Mouse (Mus musculus) hindbrain, embryonic 15.5 days (tissue): Measurements from ENCODE around the gene Ppil2. TPM values are rescaled to one million over a fixed set of nuclear protein-coding genes. Genes with fewer than 3 reads are reported as not detected.

Source experiments
- ATAC-seq: fragments of 200-750 bp; cut with Nextera tagmentation; 2 replicates; pipeline ENCODE4 v1.8.0; 2017; ENCODE audit warnings: low read depth, moderate number of reproducible peaks, moderate TSS enrichment; ENCODE audit not compliant: low FRiP score
- H3K27ac ChIP-seq: fragments of 300-500 bp; sonication (generic); replicated peaks from 2 replicates; pipeline ENCODE4 v1.5.1; 2015; ENCODE audit warnings: mild to moderate bottlenecking, inconsistent platforms
- H3K27me3 ChIP-seq: fragments of 300-500 bp; sonication (generic); 2 replicates; pipeline ENCODE4 v1.6.1; 2015; ENCODE audit warnings: control low read depth, inconsistent platforms
- H3K36me3 ChIP-seq: fragments of 300-500 bp; sonication (generic); 2 replicates; pipeline ENCODE4 v1.6.1; 2015; ENCODE audit warnings: control low read depth, inconsistent platforms
- H3K4me1 ChIP-seq: fragments of 300-500 bp; sonication (generic); replicated peaks from 2 replicates; pipeline ENCODE4 v1.6.1; 2015; ENCODE audit warnings: control low read depth, inconsistent platforms
- H3K4me2 ChIP-seq: fragments of 300-500 bp; sonication (generic); 2 replicates; pipeline ENCODE4 v1.6.1; 2015; ENCODE audit warnings: moderate library complexity, mild to moderate bottlenecking, inconsistent platforms
- H3K4me3 ChIP-seq: fragments of 300-500 bp; sonication (generic); 2 replicates; pipeline ENCODE4 v1.5.1; 2015; ENCODE audit warnings: mild to moderate bottlenecking, inconsistent platforms
- H3K9ac ChIP-seq: fragments of 300-500 bp; sonication (generic); 2 replicates; pipeline ENCODE4 v1.6.1; 2015; ENCODE audit warnings: inconsistent platforms
- H3K9me3 ChIP-seq: fragments of 300-500 bp; sonication (generic); 2 replicates; pipeline ENCODE4 v1.6.1; 2016; ENCODE audit warnings: control low read depth, inconsistent platforms
- WGBS: fragments of 180-500 bp; shearing (Covaris S2); methylation state at CpG from one replicate; pipeline ENCODE4 v1.1.7; 2015; 5-methylcytosine and 5-hydroxymethylcytosine counted together
- polyA plus RNA-seq: library from polyadenylated mRNA; unstranded; fragments of >200 nt; fragmentation: Nextera tagmentation; extraction: Ambion mirVana; gene quantifications from 2 replicates; pipeline ENCODE4 v1.2.1, GENCODE M21; 2015

Ppil2 gene
- polyA plus RNA-seq, result 142 and 148 TPM in 2 replicates

GRCm38 (mm10) chr16:17110771-17111743, at the start of gene Ppil2:
Ppil2 (minus strand) TSS chr16:17111257.
- Histone ChIP-seq H3K36me3 (peaks cover 20% of the 10 kb centered on the region), H3K4me2 (peak within 1 kb of the TSS; percentile 67), H3K9ac (peak within 1 kb of the TSS; percentile 65), H3K27me3 (no peaks in the 10 kb centered on the region), H3K4me3 (peak within 1 kb of the TSS; percentile 72), H3K4me1 (peaks cover 11% of the 10 kb centered on the region), H3K9me3 (no peaks in the 10 kb centered on the region), H3K27ac (peak within 1 kb of the TSS; percentile 69)
- ATAC-seq, result peak; percentile 93
- 9% methylated on average over 38 of the region's 38 CpGs for WGBS

- Histone ChIP-seq H3K27ac (no peak overlapping the region), H3K4me1 (no peaks in the 10 kb centered on the region), H3K9ac (no peak overlapping the region), H3K9me3 (no peaks in the 10 kb centered on the region), H3K4me2 (no peak overlapping the region), H3K36me3 (peaks cover 22% of the 10 kb centered on the region), H3K27me3 (no peaks in the 10 kb centered on the region), H3K4me3 (no peak overlapping the region)
- ATAC-seq, result no peak
- 96% methylated on average over 2 of the region's 2 CpGs for WGBS
Measured at GRCm38 (mm10) chr16:17154346-17154745, 43.3 kb upstream of the Ppil2 start.

DNA sequence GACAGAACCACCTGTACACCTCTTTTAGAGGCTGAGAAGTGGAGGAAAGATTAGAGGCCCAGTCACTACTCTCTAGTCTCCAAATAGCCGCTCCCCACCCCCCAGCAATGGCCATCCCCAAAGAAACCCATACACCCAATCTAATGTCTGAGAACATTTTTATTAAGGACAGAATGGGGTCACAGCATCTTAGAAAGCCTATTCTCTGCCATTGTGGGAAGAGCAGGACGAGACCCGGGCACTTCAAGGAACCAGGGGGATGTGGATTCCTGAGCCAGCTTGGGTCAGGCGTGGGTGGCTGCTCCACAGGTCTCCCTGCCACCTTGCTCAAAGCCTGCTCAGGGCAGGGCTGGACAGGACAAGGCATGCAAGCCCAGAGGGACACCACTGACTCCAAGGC, 40.8 kb upstream of the Ppil2 start:
- no peak overlapping the region for H3K9ac ChIP-seq
- no peak overlapping the region for H3K4me3 ChIP-seq
- WGBS, result 97% methylated on average over 4 of the region's 4 CpGs
- H3K4me1 ChIP-seq, result peaks cover 21% of the 10 kb centered on the region
- no peak overlapping the region for H3K27ac ChIP-seq
- H3K9me3 ChIP-seq, result no peaks in the 10 kb centered on the region
- H3K4me2 ChIP-seq, result no peak overlapping the region
- H3K36me3 ChIP-seq, result peaks cover 16% of the 10 kb centered on the region
- no peaks in the 10 kb centered on the region for H3K27me3 ChIP-seq
- no peak for ATAC-seq

DNA sequence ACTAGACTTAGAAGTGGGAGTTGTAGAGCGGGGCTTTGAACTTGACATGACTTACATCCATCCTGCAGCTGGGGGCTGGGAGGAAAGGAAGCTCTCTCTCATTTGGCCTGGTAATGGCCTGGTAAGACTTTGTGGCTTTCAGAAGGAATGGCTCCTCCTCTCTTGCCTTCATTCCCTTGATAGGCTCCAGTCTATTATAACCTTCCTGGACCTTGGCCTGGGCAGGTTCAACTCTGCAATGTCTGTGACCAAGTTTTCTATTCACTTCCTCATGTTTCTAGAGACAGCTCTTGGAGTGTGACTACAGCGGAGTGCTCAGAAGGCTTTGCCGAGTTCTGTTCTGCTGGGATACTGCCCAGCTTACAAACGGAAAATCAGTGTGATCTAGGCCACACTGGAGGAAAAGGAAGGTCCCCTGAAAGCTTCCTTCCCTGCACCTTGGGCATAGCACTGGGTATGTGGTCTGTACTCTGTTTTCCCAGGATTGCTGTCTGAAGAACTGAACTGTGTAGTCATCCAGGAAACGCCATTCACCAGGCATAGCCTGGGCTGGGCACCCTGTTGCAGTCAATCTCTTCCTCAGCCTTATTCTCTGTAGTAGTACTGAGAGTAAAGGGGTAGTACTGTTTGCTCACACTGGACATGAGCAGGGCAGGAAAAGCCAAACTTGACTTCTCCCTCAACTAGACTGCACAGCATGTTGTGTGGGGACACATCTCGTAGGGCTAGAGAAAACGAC, 39.6 kb upstream of the Ppil2 start:
- Histone ChIP-seq H3K4me2 (no peak overlapping the region), H3K27ac (no peak overlapping the region), H3K9ac (no peak overlapping the region), H3K36me3 (peaks cover 16% of the 10 kb centered on the region), H3K9me3 (no peaks in the 10 kb centered on the region), H3K4me3 (no peak overlapping the region), H3K27me3 (no peaks in the 10 kb centered on the region), H3K4me1 (peaks cover 21% of the 10 kb centered on the region)
- 87% methylated on average over 7 of the region's 7 CpGs for WGBS
- ATAC-seq, result no peak

DNA sequence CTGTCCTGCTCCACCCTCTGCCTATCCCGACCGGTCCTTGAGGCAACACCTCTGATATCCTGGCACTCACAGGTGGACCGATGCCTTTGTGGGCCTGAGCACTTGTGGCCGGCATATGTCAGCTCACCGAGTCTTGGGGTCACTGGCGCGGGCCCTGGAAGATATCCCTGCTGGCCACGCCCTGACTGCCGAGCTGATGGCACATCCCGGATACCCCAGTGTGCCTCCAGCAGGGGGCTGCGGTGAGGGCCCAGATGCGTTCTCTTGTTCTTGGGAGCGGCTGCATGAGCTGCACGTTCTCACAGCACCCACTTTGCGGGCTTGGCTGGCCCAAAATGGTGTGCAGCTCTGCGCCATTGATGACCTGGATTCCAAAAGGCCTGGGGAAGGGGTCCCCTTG, 37.0 kb upstream of the Ppil2 start:
- H3K9me3 ChIP-seq, result no peaks in the 10 kb centered on the region
- 7% methylated on average over 16 of the region's 16 CpGs for WGBS
- H3K36me3 ChIP-seq, result peaks cover 6% of the 10 kb centered on the region
- H3K27ac ChIP-seq, result no peak overlapping the region
- ATAC-seq, result peak; percentile 4
- H3K4me2 ChIP-seq, result peak overlapping the region; percentile 94
- peaks cover 21% of the 10 kb centered on the region for H3K4me1 ChIP-seq
- H3K9ac ChIP-seq, result peak overlapping the region; percentile 61
- no peaks in the 10 kb centered on the region for H3K27me3 ChIP-seq
- peak overlapping the region; percentile 59 for H3K4me3 ChIP-seq

DNA sequence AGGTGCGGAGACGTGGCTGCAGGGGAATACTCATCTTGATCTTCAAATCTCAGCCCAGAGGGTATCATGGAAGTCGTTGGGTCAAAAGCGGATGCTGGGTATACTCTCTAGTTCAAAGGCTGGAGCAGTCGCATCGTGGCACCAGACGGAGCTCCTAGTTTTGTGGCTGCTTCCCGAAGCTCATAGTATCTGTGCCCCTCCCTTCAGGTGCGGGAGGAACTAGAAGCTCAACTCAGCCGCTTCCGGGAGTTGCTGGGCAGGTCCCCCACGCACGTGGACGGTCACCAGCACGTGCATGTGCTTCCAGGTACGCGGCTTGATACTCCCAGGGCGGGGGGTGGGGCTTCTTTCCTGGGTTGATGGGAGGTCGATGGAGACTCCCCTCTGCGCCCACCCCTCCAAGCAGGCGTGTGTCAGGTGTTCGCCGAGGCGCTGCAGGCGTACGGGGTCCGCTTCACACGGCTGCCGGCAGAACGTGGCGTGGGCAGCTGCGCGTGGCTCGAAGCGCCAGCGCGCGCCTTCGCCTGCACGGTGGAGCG, 36.4 kb upstream of the Ppil2 start:
- Histone ChIP-seq H3K27ac (peak overlapping the region; percentile 67), H3K27me3 (no peaks in the 10 kb centered on the region), H3K4me2 (peak overlapping the region; percentile 94), H3K9ac (peak overlapping the region; percentile 61), H3K9me3 (no peaks in the 10 kb centered on the region), H3K4me1 (peaks cover 21% of the 10 kb centered on the region), H3K36me3 (no peaks in the 10 kb centered on the region; the same call in 1 of the 2 replicates), H3K4me3 (peak overlapping the region; percentile 59)
- ATAC-seq, result peak; percentile 68
- under 1% methylated on average over 41 of the region's 41 CpGs for WGBS

DNA sequence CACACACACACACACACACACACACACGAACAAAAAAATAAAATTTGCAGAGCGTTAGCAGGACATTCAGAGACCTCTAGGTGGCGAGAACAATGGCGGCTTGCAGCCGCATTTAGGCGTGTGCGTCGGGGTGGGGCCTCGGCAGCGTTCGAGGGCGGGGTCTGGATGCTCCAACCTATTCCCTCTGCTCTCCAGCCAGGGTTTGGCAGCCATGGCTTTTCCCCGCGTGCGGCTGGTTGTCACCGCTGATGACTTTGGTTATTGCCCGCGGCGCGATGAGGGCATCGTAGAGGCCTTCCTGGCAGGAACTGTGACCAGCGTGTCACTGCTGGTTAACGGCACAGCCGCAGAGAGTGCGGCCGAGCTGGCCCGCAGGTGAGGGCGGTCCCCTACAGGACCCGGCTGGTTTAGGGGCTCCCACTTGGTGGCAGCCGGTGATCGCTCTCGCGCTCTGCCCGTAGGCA, 35.7 kb upstream of the Ppil2 start, which contains the start of gene Ccdc116:
TSS of gene Ccdc116 (minus strand) at position 458 of the 464 bp plus-strand sequence.
- H3K27ac ChIP-seq, result peak within 1 kb of the TSS; percentile 67
- no peaks in the 10 kb centered on the region for H3K27me3 ChIP-seq
- H3K4me2 ChIP-seq, result peak within 1 kb of the TSS; percentile 94
- under 1% methylated on average over 34 of the region's 34 CpGs for whole genome bisulfite sequencing
- H3K36me3 ChIP-seq, result no peaks in the 10 kb centered on the region
- peak; percentile 89 for ATAC-seq
- no peaks in the 10 kb centered on the region for H3K9me3 ChIP-seq
- H3K4me1 ChIP-seq, result peaks cover 21% of the 10 kb centered on the region
- peak within 1 kb of the TSS; percentile 61 for H3K9ac ChIP-seq
- peak within 1 kb of the TSS; percentile 59 for H3K4me3 ChIP-seq

GRCm38 (mm10) chr16:17144339-17144738, 33.3 kb upstream of the Ppil2 start, which contains the start of gene Ydjc:
Ydjc (plus strand) TSS chr16:17144621.
- no peaks in the 10 kb centered on the region for H3K27me3 ChIP-seq
- no peak within 1 kb of the TSS for H3K4me3 ChIP-seq
- H3K9me3 ChIP-seq, result no peaks in the 10 kb centered on the region
- no peaks in the 10 kb centered on the region for H3K36me3 ChIP-seq
- H3K4me1 ChIP-seq, result peaks cover 21% of the 10 kb centered on the region
- no peak within 1 kb of the TSS for H3K27ac ChIP-seq
- no peak within 1 kb of the TSS for H3K9ac ChIP-seq
- H3K4me2 ChIP-seq, result no peak within 1 kb of the TSS
- ATAC-seq, result no peak
- WGBS, result 17% methylated on average over 7 of the region's 7 CpGs

DNA sequence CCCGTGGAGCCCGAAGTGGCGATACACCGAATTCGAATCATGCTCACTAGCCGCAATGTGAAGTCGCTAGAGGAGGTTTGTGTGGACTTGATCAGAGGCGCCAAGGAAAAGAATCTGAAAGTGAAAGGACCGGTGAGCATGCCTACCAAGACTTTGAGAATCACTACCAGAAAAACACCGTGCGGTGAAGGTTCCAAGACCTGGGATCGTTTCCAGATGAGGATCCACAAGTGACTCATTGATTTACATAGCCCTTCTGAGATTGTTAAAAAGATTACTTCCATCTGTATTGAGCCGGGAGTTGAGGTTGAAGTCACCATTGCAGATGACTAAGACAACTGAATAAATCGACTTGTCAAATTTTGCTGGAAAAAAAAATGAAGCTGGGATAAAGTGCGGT, 26.3 kb upstream of the Ppil2 start:
- Histone ChIP-seq H3K9ac (no peak overlapping the region), H3K9me3 (no peaks in the 10 kb centered on the region), H3K4me1 (peaks cover 6% of the 10 kb centered on the region), H3K27ac (no peak overlapping the region), H3K4me3 (no peak overlapping the region), H3K4me2 (no peak overlapping the region), H3K36me3 (no peaks in the 10 kb centered on the region), H3K27me3 (no peaks in the 10 kb centered on the region)
- 89% methylated on average over 15 of the region's 15 CpGs for WGBS
- ATAC-seq, result no peak

DNA sequence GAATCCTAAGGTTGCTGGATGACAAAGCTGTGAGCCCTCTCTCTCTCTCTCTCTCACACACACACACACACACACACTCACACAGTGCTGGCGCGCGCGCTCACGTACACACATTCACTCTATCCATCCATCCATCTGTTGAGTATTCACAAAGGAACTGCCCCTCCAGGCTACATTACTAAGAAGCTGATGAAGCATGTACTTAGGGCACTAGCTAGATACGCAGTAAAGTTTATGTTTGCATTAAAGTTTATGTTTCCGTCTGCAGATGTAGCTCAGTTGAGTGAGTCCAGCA, 21.8 kb upstream of the Ppil2 start:
- Histone ChIP-seq H3K4me3 (peak overlapping the region; percentile 92), H3K9me3 (no peaks in the 10 kb centered on the region), H3K36me3 (no peaks in the 10 kb centered on the region), H3K4me2 (peak overlapping the region; percentile 99), H3K27me3 (no peaks in the 10 kb centered on the region), H3K27ac (no peak overlapping the region), H3K4me1 (peaks cover 18% of the 10 kb centered on the region), H3K9ac (peak overlapping the region; percentile 23)
- WGBS, result 35% methylated on average over 7 of the region's 7 CpGs
- no peak for ATAC-seq

DNA sequence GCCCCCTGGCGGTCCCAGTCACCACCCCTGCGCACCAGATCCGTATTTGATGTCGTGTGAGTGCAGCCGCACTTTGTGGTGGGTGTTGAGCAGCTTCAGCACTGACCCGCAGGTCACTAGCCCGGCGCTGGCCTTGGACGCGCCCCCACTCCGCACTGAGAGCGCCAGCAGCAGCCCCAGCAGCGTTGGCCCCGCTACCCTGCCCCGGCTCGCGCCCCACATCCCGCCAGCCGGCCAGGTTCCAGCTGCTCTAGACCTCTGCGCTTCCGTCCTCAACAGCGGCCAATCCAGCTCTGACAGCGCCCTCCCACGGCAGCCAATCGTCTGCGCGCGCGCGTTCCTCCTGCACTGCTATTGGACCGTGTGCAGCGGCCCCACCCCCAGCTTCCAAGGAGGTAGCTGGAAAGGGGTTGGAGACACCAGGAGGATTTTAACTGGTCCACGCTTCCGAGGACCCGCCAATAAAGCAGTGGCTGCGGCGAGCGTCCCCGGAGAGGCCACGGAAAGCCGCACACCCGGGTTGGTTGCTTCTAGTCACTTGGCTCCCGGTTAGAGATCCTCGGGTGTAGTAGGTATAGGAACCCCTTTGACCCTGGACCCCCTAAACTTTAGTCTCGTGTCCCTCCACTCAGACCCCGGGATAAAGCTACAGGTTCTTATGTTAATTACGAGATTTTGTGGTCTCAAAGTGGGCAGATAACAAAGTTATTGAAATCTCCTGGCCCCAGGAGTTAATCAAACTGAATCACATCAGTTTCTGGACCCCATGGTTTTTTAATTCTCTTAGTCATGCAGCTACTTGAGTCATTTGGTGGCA, 21.2 kb upstream of the Ppil2 start, which contains the start of gene Sdf2l1:
TSS of gene Sdf2l1 (minus strand) at position 295 of the 817 bp plus-strand sequence.
- Histone ChIP-seq H3K4me1 (peaks cover 18% of the 10 kb centered on the region), H3K4me3 (peak within 1 kb of the TSS; percentile 92), H3K4me2 (peak within 1 kb of the TSS; percentile 99), H3K27me3 (no peaks in the 10 kb centered on the region), H3K9ac (peak within 1 kb of the TSS; percentile 80), H3K27ac (peak within 1 kb of the TSS; percentile 84), H3K9me3 (no peaks in the 10 kb centered on the region), H3K36me3 (no peaks in the 10 kb centered on the region)
- peak; percentile 98 for ATAC-seq
- WGBS, result 0% methylated on average over 46 of the region's 47 CpGs
